11 mouse cellular contexts compared by ENCODE assay signal in genomic region chr5:105909671-105910070, GRCm38 (mm10).
"Had no signal": no experiment of that assay in that cellular context is flagged by ENCODE, and none has a peak within 500 bp of the region (broad histone marks: within the 10 kb centered on the region; RNA-seq: fewer than 3 reads in every experiment).

No protein-coding gene starts in this region.

- DNase-seq: lung, embryonic 14.5 days; lung, postnatal 10 days; lung, postnatal 4 days; midbrain, embryonic 14.5 days; retina, postnatal 1 day; right cerebral cortex, postnatal 25 days; right cerebral cortex, postnatal 4 days; spleen, adult 18-20 months; thymus, adult 2 months; thymus, postnatal 25 days; thymus, postnatal 4 days had no signal
